In genomic region chr13:53236434-53237401, GRCm38 (mm10) we compare ENCODE assay signal across 8 mouse cellular contexts. TPM values are rescaled to one million over a fixed set of nuclear protein-coding genes. Genes with fewer than 3 reads are reported as not detected.
DNase-seq lines count a peak whose midpoint lies in the region; ATAC-seq and TF ChIP-seq lines count a peak whose summit lies in the region.

No protein-coding gene starts in this region.

- TF ChIP-seq POLR2A in lung, adult 2 months (IDR thresholded peaks at IDR 0.05; ENCODE audit: borderline replicate concordance, extremely low read depth, low read depth, low read length): no peak

- H3K4me1 ChIP-seq in lung, embryonic 16.5 days (replicated peaks; ENCODE audit: control insufficient read depth, insufficient read depth, low read length): peaks cover 52% of the 10 kb centered on the region
- H3K4me1 ChIP-seq in lung, adult 2 months (ENCODE audit: control insufficient read depth, insufficient read depth, low read length): no peaks in the 10 kb centered on the region
- peaks cover 87% of the 10 kb centered on the region for H3K4me1 ChIP-seq in limb, embryonic 10.5 days
- H3K4me1 ChIP-seq in stomach, embryonic 15.5 days: peaks cover 61% of the 10 kb centered on the region

- H3K4me3 ChIP-seq in lung, embryonic 16.5 days (ENCODE audit: low read length): no peak overlapping the region
- no peak overlapping the region for H3K4me3 ChIP-seq in lung, adult 2 months (replicated peaks; ENCODE audit: extremely low read depth, low read depth, low read length)
- H3K4me3 ChIP-seq in limb, embryonic 10.5 days: peak overlapping the region; percentile 11; the same call in 1 of the 2 replicates
- H3K4me3 ChIP-seq in stomach, embryonic 15.5 days (replicated peaks): no peak overlapping the region

- H3K27ac ChIP-seq in lung, embryonic 16.5 days (ENCODE audit: low read length): peak overlapping the region; percentile 49
- peak overlapping the region; percentile 72 for H3K27ac ChIP-seq in limb, embryonic 10.5 days
- H3K27ac ChIP-seq in stomach, embryonic 15.5 days: peak overlapping the region; percentile 64

- no peak for TF ChIP-seq CTCF in lung, adult 2 months (IDR thresholded peaks at IDR 0.05; ENCODE audit: insufficient read depth, low read length)

- peak; percentile 51 to 67 for DNase-seq in adrenal gland, adult (ENCODE audit: inconsistent age in 2 of 2, low spot score in 1 of 2)
- no peak for DNase-seq in adrenal gland, adult 18-20 months (ENCODE audit: low spot score in 2 of 2)
- DNase-seq in lung, adult 2 months: no peak
- peak; percentile 68 for DNase-seq in limb, embryonic 10.5 days (ENCODE audit: low spot score)
- no peak for DNase-seq in spleen, adult 12 weeks (ENCODE audit: low spot score)
- DNase-seq in right cerebral cortex, postnatal 25 days: no peak

- no peak overlapping the region; the same call in 1 of the 2 replicates for H3K9ac ChIP-seq in lung, embryonic 16.5 days (ENCODE audit: low read length)
- no peak overlapping the region for H3K9ac ChIP-seq in stomach, embryonic 15.5 days

- no peaks in the 10 kb centered on the region for H3K36me3 ChIP-seq in lung, embryonic 16.5 days (ENCODE audit: control insufficient read depth, insufficient read depth, low read length)
- H3K36me3 ChIP-seq in limb, embryonic 10.5 days: peaks cover 14% of the 10 kb centered on the region
- no peaks in the 10 kb centered on the region for H3K36me3 ChIP-seq in stomach, embryonic 15.5 days

- no peaks in the 10 kb centered on the region; the same call in 1 of the 2 replicates for H3K9me3 ChIP-seq in lung, embryonic 16.5 days (ENCODE audit: control insufficient read depth, low read length)
- no peaks in the 10 kb centered on the region for H3K9me3 ChIP-seq in limb, embryonic 10.5 days (replicated peaks)
- no peaks in the 10 kb centered on the region for H3K9me3 ChIP-seq in stomach, embryonic 15.5 days

- no peaks in the 10 kb centered on the region for H3K27me3 ChIP-seq in lung, embryonic 16.5 days (ENCODE audit: control insufficient read depth, insufficient read depth, low read depth, low read length)
- no peaks in the 10 kb centered on the region for H3K27me3 ChIP-seq in limb, embryonic 10.5 days (ENCODE audit: low read depth, poor library complexity, severe bottlenecking)
- H3K27me3 ChIP-seq in stomach, embryonic 15.5 days (replicated peaks): no peaks in the 10 kb centered on the region

- ATAC-seq in lung, embryonic 16.5 days (ENCODE audit: low read depth): peak; percentile 45
- peak; percentile 28; the same call in 1 of the 2 replicates for ATAC-seq in stomach, embryonic 15.5 days (ENCODE audit: insufficient read depth, low FRiP score, low read depth)

- 39% methylated on average over 18 of the region's 18 CpGs for WGBS in lung, embryonic 16.5 days
- WGBS in lung, adult 2 months: 50% methylated on average over 18 of the region's 18 CpGs
- WGBS in limb, embryonic 10.5 days: 11% methylated on average over 18 of the region's 18 CpGs
- WGBS in stomach, embryonic 15.5 days: 37% methylated on average over 18 of the region's 18 CpGs

- no peak overlapping the region for H3K4me2 ChIP-seq in lung, embryonic 16.5 days (ENCODE audit: low read depth, low read length)
- H3K4me2 ChIP-seq in stomach, embryonic 15.5 days: peak overlapping the region; percentile 3; the same call in 1 of the 2 replicates

RNA-seq across cellular contexts. Expression of gene Ror2, which starts 49.2 kb away (rescaled TPM):
- 1 to 10 TPM; 3.5 to 4.8 TPM for total RNA-seq in adrenal gland, adult 18-20 months (2021)
- 13.4 and 14.7 TPM in 2 replicates for polyA plus RNA-seq in lung, embryonic 16.5 days (2015; fragmentation: Nextera tagmentation; extraction: Ambion mirVana)
- polyA plus RNA-seq in lung, adult 2 months (2012; rRNA removed): 4.0 and 4.3 TPM in 2 replicates
- polyA plus RNA-seq in limb, embryonic 10.5 days (2016; fragmentation: Nextera tagmentation; extraction: Ambion mirVana): 37.9 and 40.1 TPM in 2 replicates
- 17.4 and 20.9 TPM in 2 replicates for polyA plus RNA-seq in stomach, embryonic 15.5 days (2015; fragmentation: Nextera tagmentation; extraction: Ambion mirVana)

Comparison
In these comparisons a context has a peak if more than half of its experiments do, and no peak if none do; other contexts are left out.
1. DNase-seq: peak in adrenal gland, adult (2 of 2) and limb, embryonic 10.5 days (single experiment); none in adrenal gland, adult 18-20 months (0 of 2), lung, adult 2 months (single experiment), spleen, adult 12 weeks (single experiment) and right cerebral cortex, postnatal 25 days (single experiment).
2. Peak in every context shown above with its lines, with median percentiles within 50 percentile points of each other: H3K27ac ChIP-seq.